Comparison of ENCODE assay signal across 10 mouse cellular contexts in genomic region chr7:128356868-128357755, GRCm38 (mm10). TPM values are rescaled to one million over a fixed set of nuclear protein-coding genes. Genes with fewer than 3 reads are reported as not detected.
DNase-seq lines count a peak whose midpoint lies in the region; ATAC-seq and TF ChIP-seq lines count a peak whose summit lies in the region.
"Had no signal": no experiment of that assay in that cellular context is flagged by ENCODE, and none has a peak within 500 bp of the region (broad histone marks: within the 10 kb centered on the region; RNA-seq: fewer than 3 reads in every experiment).

No protein-coding gene starts in this region.

- H3K9ac ChIP-seq in lung, postnatal 0 days (replicated peaks; ENCODE audit: low read depth): no peak overlapping the region
- H3K9ac ChIP-seq: embryonic facial prominence, embryonic 12.5 days had no signal

- peak; percentile 53; the same call in 1 of the 2 replicates for ATAC-seq in common myeloid progenitor, adult 5-6 weeks (replicated peaks; ENCODE audit: low read depth, poor library complexity, severe bottlenecking)
- peak; percentile 57 for ATAC-seq in lung, postnatal 0 days

- H3K27ac ChIP-seq in lung, postnatal 0 days (ENCODE audit: low read length): no peak overlapping the region
- H3K27ac ChIP-seq: embryonic facial prominence, embryonic 12.5 days had no signal

- no peaks in the 10 kb centered on the region for H3K36me3 ChIP-seq in lung, postnatal 0 days (ENCODE audit: insufficient read depth, low read length)
- H3K36me3 ChIP-seq: embryonic facial prominence, embryonic 12.5 days had no signal

- no peak for TF ChIP-seq EP300 in lung, postnatal 0 days (IDR thresholded peaks at IDR 0.05)

- TF ChIP-seq CTCF in lung, postnatal 0 days (IDR thresholded peaks at IDR 0.05): peak; percentile 76

- H3K4me2 ChIP-seq in lung, postnatal 0 days (replicated peaks; ENCODE audit: low read depth, low read length): no peak overlapping the region
- H3K4me2 ChIP-seq: embryonic facial prominence, embryonic 12.5 days; midbrain, embryonic 11.5 days had no signal

- H3K4me1 ChIP-seq in lung, postnatal 0 days (ENCODE audit: insufficient read depth, low read depth, low read length): no peaks in the 10 kb centered on the region

- no peaks in the 10 kb centered on the region for H3K27me3 ChIP-seq in lung, postnatal 0 days (replicated peaks; ENCODE audit: insufficient read depth, low read length)
- H3K27me3 ChIP-seq: embryonic facial prominence, embryonic 12.5 days had no signal

- WGBS in lung, postnatal 0 days: 61% methylated on average over 9 of the region's 9 CpGs

- H3K4me3 ChIP-seq in lung, postnatal 0 days (ENCODE audit: low read depth, low read length): no peak overlapping the region
- H3K4me3 ChIP-seq: embryonic facial prominence, embryonic 12.5 days had no signal

- DNase-seq in adrenal gland, postnatal 14 days: peak; percentile 55
- no peak for DNase-seq in adrenal gland, postnatal 4 days (ENCODE audit: low spot score in 2 of 2)
- peak; percentile 25 for DNase-seq in kidney, postnatal 10 days
- DNase-seq in kidney, adult 8-10 months: no peak
- peak; percentile 75 for DNase-seq in lung, postnatal 0 days (ENCODE audit: low spot score)
- DNase-seq in thymus, postnatal 14 days: no peak
- no peak for DNase-seq in natural killer cell, adult 2 months (ENCODE audit: low spot score in 2 of 2)

- no peaks in the 10 kb centered on the region for H3K9me3 ChIP-seq in lung, postnatal 0 days (ENCODE audit: low read length)
- H3K9me3 ChIP-seq: embryonic facial prominence, embryonic 12.5 days had no signal

RNA-seq across cellular contexts. Expression of gene BC017158, which starts 59.1 kb away (rescaled TPM):
- 25.9 and 26.3 TPM in 2 replicates for total RNA-seq in adrenal gland, postnatal 14 days (2021)
- 10 to 100 TPM; 39.3 to 39.4 TPM for total RNA-seq in adrenal gland, postnatal 4 days (2021)
- total RNA-seq in common myeloid progenitor, adult 5-6 weeks (2017): 20.4 and 30.5 TPM in 2 replicates
- polyA plus RNA-seq in lung, postnatal 0 days (2015; fragmentation: Nextera tagmentation; extraction: Ambion mirVana): 15.7 and 16.7 TPM in 2 replicates

Comparison
In these comparisons a context has a peak if more than half of its experiments do, and no peak if none do; other contexts are left out.
1. DNase-seq: peak in adrenal gland, postnatal 14 days (single experiment), kidney, postnatal 10 days (single experiment) and lung, postnatal 0 days (single experiment); none in adrenal gland, postnatal 4 days (0 of 2), kidney, adult 8-10 months (0 of 2), thymus, postnatal 14 days (single experiment) and natural killer cell, adult 2 months (0 of 2).